ENCODE assay signal across 11 mouse cellular contexts in the genomic region with DNA sequence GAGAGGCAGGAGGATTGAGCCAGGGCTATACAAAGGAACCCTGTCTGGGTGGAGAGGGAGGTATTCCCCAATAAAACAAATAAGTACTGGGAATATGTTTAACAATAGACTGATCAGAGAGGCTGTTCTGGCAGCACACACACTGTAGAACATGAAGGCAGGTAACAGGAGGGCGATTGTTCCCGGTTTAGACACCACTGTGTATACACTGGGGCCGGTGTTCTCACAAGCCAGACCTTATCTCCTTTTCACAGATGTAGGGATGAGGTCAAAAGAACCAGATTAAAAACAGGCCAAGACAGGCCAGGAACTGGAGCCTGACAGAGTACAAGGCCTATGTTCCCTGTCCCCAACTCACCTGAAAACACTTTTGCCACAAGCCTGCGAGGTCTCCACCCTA. TPM values are rescaled to one million over a fixed set of nuclear protein-coding genes. Genes with fewer than 3 reads are reported as not detected.
DNase-seq lines count a peak whose midpoint lies in the region; ATAC-seq and TF ChIP-seq lines count a peak whose summit lies in the region.
"Had no signal": no experiment of that assay in that cellular context is flagged by ENCODE, and none has a peak within 500 bp of the region (broad histone marks: within the 10 kb centered on the region; RNA-seq: fewer than 3 reads in every experiment).

No protein-coding gene starts in this region.

- H3K4me1 ChIP-seq in heart, adult 2 months (ENCODE audit: control insufficient read depth, insufficient read depth, low read length) = peaks cover 23% of the 10 kb centered on the region
- peaks cover 60% of the 10 kb centered on the region for H3K4me1 ChIP-seq in thymus, adult 2 months (replicated peaks; ENCODE audit: control insufficient read depth, insufficient read depth, low read length)
- peaks cover 51% of the 10 kb centered on the region for H3K4me1 ChIP-seq in limb, embryonic 15.5 days

- intact Hi-C loops in heart, adult 2 months (cut with DNase I) = no loop called here
- intact Hi-C loops in heart, postnatal 36 days (cut with DNase I) = no loop called here

- no peak for TF ChIP-seq CTCF in heart, adult 2 months (IDR thresholded peaks at IDR 0.05)
- no peak for TF ChIP-seq CTCF in thymus, adult 2 months (IDR thresholded peaks at IDR 0.05; ENCODE audit: borderline replicate concordance, control insufficient read depth, extremely low read depth, insufficient read depth, low read length, poor library complexity)

- H3K9me3 ChIP-seq in limb, embryonic 15.5 days = no peaks in the 10 kb centered on the region

- no peak for TF ChIP-seq POLR2A in heart, adult 2 months (IDR thresholded peaks at IDR 0.05; ENCODE audit: insufficient read depth, low read depth, low read length)
- TF ChIP-seq POLR2A in thymus, adult 2 months (IDR thresholded peaks at IDR 0.05; ENCODE audit: control insufficient read depth, extremely low read depth, insufficient read depth, low read length, poor library complexity) = no peak

- no peak overlapping the region for H3K4me3 ChIP-seq in heart, adult 2 months
- no peak overlapping the region for H3K4me3 ChIP-seq in thymus, adult 2 months (ENCODE audit: control insufficient read depth, insufficient read depth, low read length)
- no peak overlapping the region for H3K4me3 ChIP-seq in limb, embryonic 15.5 days

- ATAC-seq in limb, embryonic 15.5 days (ENCODE audit: insufficient number of reproducible peaks, low FRiP score, low TSS enrichment, low read depth) = no peak

- TF ChIP-seq EP300 in heart, adult 2 months (IDR thresholded peaks at IDR 0.05; ENCODE audit: insufficient read depth, low read depth, low read length) = no peak

- WGBS in heart, adult 2 months = 32% methylated on average over 4 of the region's 4 CpGs
- WGBS in thymus, adult 2 months = 25% methylated on average over 4 of the region's 4 CpGs
- 45% methylated on average over 4 of the region's 4 CpGs for whole genome bisulfite sequencing in limb, embryonic 15.5 days

- H3K27me3 ChIP-seq in heart, adult 2 months (ENCODE audit: control insufficient read depth, insufficient read depth, low read length) = no peaks in the 10 kb centered on the region
- H3K27me3 ChIP-seq in thymus, adult 2 months (ENCODE audit: control insufficient read depth, insufficient read depth, low read length) = no peaks in the 10 kb centered on the region
- H3K27me3 ChIP-seq in limb, embryonic 15.5 days = no peaks in the 10 kb centered on the region

- 0 out of 2 replicates have a peak overlapping the region, but pooled peaks have one; percentile 45 for H3K4me2 ChIP-seq in limb, embryonic 15.5 days

- H3K36me3 ChIP-seq in heart, adult 2 months (ENCODE audit: control insufficient read depth, insufficient read depth, low read length) = no peaks in the 10 kb centered on the region
- H3K36me3 ChIP-seq in thymus, adult 2 months (ENCODE audit: control insufficient read depth, insufficient read depth, low read length) = no peaks in the 10 kb centered on the region
- 0 out of 2 replicates have a peak, but pooled peaks cover 4% of the 10 kb centered on the region for H3K36me3 ChIP-seq in limb, embryonic 15.5 days

- no peak overlapping the region for H3K9ac ChIP-seq in heart, adult 2 months (ENCODE audit: low read depth, low read length)
- no peak overlapping the region for H3K9ac ChIP-seq in limb, embryonic 15.5 days

- H3K79me2 ChIP-seq in heart, adult 2 months (replicated peaks; ENCODE audit: control insufficient read depth, insufficient read depth, low read length) = 0 out of 2 replicates have a peak, but pooled peaks cover 1% of the 10 kb centered on the region

- H3K27ac ChIP-seq in heart, adult 2 months = peak overlapping the region; percentile 52
- peak overlapping the region; percentile 84 for H3K27ac ChIP-seq in thymus, adult 2 months (ENCODE audit: control insufficient read depth, insufficient read depth, low read length)
- H3K27ac ChIP-seq in limb, embryonic 15.5 days = no peak overlapping the region

- no peak for DNase-seq in heart, adult 2 months
- DNase-seq in heart, postnatal 36 days = no peak
- DNase-seq in thymus, adult 2 months = no peak
- DNase-seq in thymus, postnatal 14 days = no peak
- no peak for DNase-seq in embryo, embryonic 9.5 days (ENCODE audit: extremely low spot score)
- no peak for DNase-seq in right cerebral cortex, postnatal 36 days (ENCODE audit: low spot score in 2 of 2)
- DNase-seq in left cerebral cortex, adult 11 months (ENCODE audit: low spot score) = no peak
- DNase-seq: gastrocnemius, postnatal 36 days; left cerebral cortex, postnatal 4 days; right cerebral cortex, postnatal 4 days had no signal

RNA-seq across cellular contexts. Expression of a gene that starts 13.8 kb away (rescaled TPM):
- total RNA-seq in heart, adult 2 months (2021) = 10 to 100 TPM; 45.9 to 57.6 TPM
- 21.4 and 27.5 TPM in 2 replicates for polyA plus RNA-seq in heart, adult 2 months (2012; rRNA removed)
- total RNA-seq in heart, postnatal 36 days (2021) = 10 to 100 TPM; 52.8 to 54.2 TPM
- polyA plus RNA-seq in thymus, adult 2 months (2012; rRNA removed) = 107 and 117 TPM in 2 replicates
- 64.9 and 69.1 TPM in 2 replicates for polyA plus RNA-seq in limb, embryonic 15.5 days (2015; fragmentation: Nextera tagmentation; extraction: Ambion mirVana)

RNA-seq across cellular contexts. Expression of a gene that starts 36.9 kb away (rescaled TPM):
- total RNA-seq in heart, adult 2 months (2021) = 10 to 100 TPM; 88.2 to 95.3 TPM
- 60.3 and 117 TPM in 2 replicates for polyA plus RNA-seq in heart, adult 2 months (2012; rRNA removed)
- total RNA-seq in heart, postnatal 36 days (2021) = 10 to 100 TPM; 87.5 to 93.7 TPM
- polyA plus RNA-seq in thymus, adult 2 months (2012; rRNA removed) = 31.7 and 44.9 TPM in 2 replicates
- 92.8 and 104 TPM in 2 replicates for polyA plus RNA-seq in limb, embryonic 15.5 days (2015; fragmentation: Nextera tagmentation; extraction: Ambion mirVana)
